9 mouse cellular contexts compared by ENCODE assay signal in the genomic region with DNA sequence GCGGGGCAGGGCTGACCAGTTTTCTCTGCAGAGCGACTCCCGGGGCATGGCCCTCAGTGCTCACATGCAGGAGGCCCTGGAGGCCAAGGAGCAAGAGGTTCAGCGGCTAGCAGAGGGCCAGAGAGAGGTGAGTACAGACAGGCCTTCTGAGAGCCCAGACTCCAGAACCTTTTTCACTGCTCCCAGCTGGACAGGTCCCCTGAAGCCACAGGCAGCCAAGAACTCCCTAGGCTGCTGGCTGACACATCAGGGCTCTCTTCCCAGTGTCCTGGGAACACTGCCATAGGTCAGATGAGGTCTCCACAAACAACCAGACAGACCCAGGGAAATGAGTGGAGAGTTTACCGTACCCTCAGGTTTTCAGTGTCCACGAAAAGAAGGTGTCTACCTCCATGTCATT. TPM values are rescaled to one million over a fixed set of nuclear protein-coding genes. Genes with fewer than 3 reads are reported as not detected.
DNase-seq lines count a peak whose midpoint lies in the region; ATAC-seq and TF ChIP-seq lines count a peak whose summit lies in the region.
"Had no signal": no experiment of that assay in that cellular context is flagged by ENCODE, and none has a peak within 500 bp of the region (broad histone marks: within the 10 kb centered on the region; RNA-seq: fewer than 3 reads in every experiment).

No protein-coding gene starts in this region.

- WGBS in hindbrain, postnatal 0 days, result 49% methylated on average over 6 of the region's 6 CpGs
- 67% methylated on average over 6 of the region's 6 CpGs for WGBS in hindbrain, embryonic 11.5 days
- 66% methylated on average over 6 of the region's 6 CpGs for WGBS in intestine, embryonic 15.5 days

- H3K27ac ChIP-seq in hindbrain, postnatal 0 days, result no peak overlapping the region
- no peak overlapping the region for H3K27ac ChIP-seq in hindbrain, embryonic 11.5 days (ENCODE audit: low read depth, low read length)
- no peak overlapping the region for H3K27ac ChIP-seq in intestine, embryonic 15.5 days
- H3K27ac ChIP-seq: neural tube, embryonic 12.5 days had no signal

- no peak for ATAC-seq in hindbrain, postnatal 0 days
- no peak for ATAC-seq in hindbrain, embryonic 11.5 days (ENCODE audit: low FRiP score)
- ATAC-seq in megakaryocyte, adult 5-6 weeks (ENCODE audit: poor library complexity, severe bottlenecking), result no peak
- ATAC-seq in intestine, embryonic 15.5 days, result no peak

- no peak overlapping the region for H3K4me3 ChIP-seq in hindbrain, postnatal 0 days (ENCODE audit: low read length)
- H3K4me3 ChIP-seq in hindbrain, embryonic 11.5 days (ENCODE audit: low read depth, low read length), result no peak overlapping the region
- H3K4me3 ChIP-seq in intestine, embryonic 15.5 days (replicated peaks), result no peak overlapping the region
- H3K4me3 ChIP-seq: neural tube, embryonic 12.5 days had no signal

- TF ChIP-seq CTCF in hindbrain, postnatal 0 days (IDR thresholded peaks at IDR 0.05; ENCODE audit: low read depth), result no peak

- H3K9ac ChIP-seq in hindbrain, postnatal 0 days (replicated peaks; ENCODE audit: low read length), result no peak overlapping the region
- H3K9ac ChIP-seq in hindbrain, embryonic 11.5 days (ENCODE audit: low read depth, low read length), result no peak overlapping the region
- H3K9ac ChIP-seq in intestine, embryonic 15.5 days, result no peak overlapping the region
- H3K9ac ChIP-seq: neural tube, embryonic 12.5 days had no signal

- peak; percentile 51 for DNase-seq in hindbrain, postnatal 0 days (ENCODE audit: low spot score)
- DNase-seq in hindbrain, embryonic 11.5 days (ENCODE audit: low spot score), result no peak
- peak; percentile 35 to 48 for DNase-seq in adrenal gland, adult 18-20 months (ENCODE audit: low spot score in 2 of 2)
- peak; percentile 78 for DNase-seq in fibroblast of lung, adult 2 months (ENCODE audit: low read depth)
- DNase-seq in layer of hippocampus, postnatal 10 days (ENCODE audit: low spot score in 2 of 2), result peak; percentile 57 to 73
- peak; percentile 61 to 82 for DNase-seq in urinary bladder, postnatal 36 days (ENCODE audit: low spot score in 2 of 2)

- H3K36me3 ChIP-seq in hindbrain, postnatal 0 days (ENCODE audit: insufficient read depth, low read length), result no peaks in the 10 kb centered on the region
- no peaks in the 10 kb centered on the region for H3K36me3 ChIP-seq in hindbrain, embryonic 11.5 days (ENCODE audit: control insufficient read depth, insufficient read depth, low read length)
- no peaks in the 10 kb centered on the region for H3K36me3 ChIP-seq in intestine, embryonic 15.5 days
- H3K36me3 ChIP-seq: neural tube, embryonic 12.5 days had no signal

- no peaks in the 10 kb centered on the region for H3K9me3 ChIP-seq in hindbrain, postnatal 0 days (ENCODE audit: low read length)
- H3K9me3 ChIP-seq in hindbrain, embryonic 11.5 days (ENCODE audit: control insufficient read depth, low read length), result no peaks in the 10 kb centered on the region
- H3K9me3 ChIP-seq in intestine, embryonic 15.5 days, result no peaks in the 10 kb centered on the region
- H3K9me3 ChIP-seq: neural tube, embryonic 12.5 days had no signal

- no peak overlapping the region for H3K4me2 ChIP-seq in hindbrain, postnatal 0 days (ENCODE audit: low read depth, low read length)
- no peak overlapping the region for H3K4me2 ChIP-seq in hindbrain, embryonic 11.5 days (replicated peaks; ENCODE audit: low read depth, low read length)
- no peak overlapping the region for H3K4me2 ChIP-seq in intestine, embryonic 15.5 days (replicated peaks)
- H3K4me2 ChIP-seq: neural tube, embryonic 12.5 days had no signal

- H3K27me3 ChIP-seq in hindbrain, postnatal 0 days (ENCODE audit: insufficient read depth, low read length), result no peaks in the 10 kb centered on the region
- no peaks in the 10 kb centered on the region for H3K27me3 ChIP-seq in hindbrain, embryonic 11.5 days (ENCODE audit: control insufficient read depth, insufficient read depth, low read length)
- no peaks in the 10 kb centered on the region for H3K27me3 ChIP-seq in intestine, embryonic 15.5 days (replicated peaks)
- H3K27me3 ChIP-seq: neural tube, embryonic 12.5 days had no signal

- no peaks in the 10 kb centered on the region for H3K4me1 ChIP-seq in hindbrain, postnatal 0 days (ENCODE audit: insufficient read depth, low read length)
- H3K4me1 ChIP-seq in hindbrain, embryonic 11.5 days (replicated peaks; ENCODE audit: control insufficient read depth, insufficient read depth, low read length), result no peaks in the 10 kb centered on the region
- H3K4me1 ChIP-seq in intestine, embryonic 15.5 days (replicated peaks), result 0 out of 2 replicates have a peak, but pooled peaks cover 4% of the 10 kb centered on the region
- H3K4me1 ChIP-seq: neural tube, embryonic 12.5 days had no signal

RNA-seq across cellular contexts. Expression of a gene that starts 22.3 kb away (rescaled TPM):
- 1.2 TPM in 2 replicates for total RNA-seq in hindbrain, postnatal 0 days (2014; rRNA removed)
- polyA plus RNA-seq in hindbrain, postnatal 0 days (2015; fragmentation: Nextera tagmentation; extraction: Ambion mirVana), result 0.05 and 0.20 TPM in 2 replicates
- 0.45 TPM in 1 of 2 replicates, not detected in the other for polyA plus RNA-seq in hindbrain, embryonic 11.5 days (2014; fragmentation: Nextera tagmentation; extraction: Ambion mirVana)
- under 1 TPM; 0.20 to 0.54 TPM for total RNA-seq in adrenal gland, adult 18-20 months (2021)
- total RNA-seq in layer of hippocampus, postnatal 10 days (2021), result under 1 TPM; 0.13 to 0.59 TPM
- 52.2 and 62.4 TPM in 2 replicates for total RNA-seq in megakaryocyte, adult 5-6 weeks (2015)
- 104 and 105 TPM in 2 replicates for total RNA-seq in megakaryocyte, adult 5-6 weeks (2017)
- 0.53 and 0.61 TPM in 2 replicates for polyA plus RNA-seq in intestine, embryonic 15.5 days (2015; fragmentation: Nextera tagmentation; extraction: Ambion mirVana)

RNA-seq across cellular contexts. Expression of a gene that starts 45.5 kb away (rescaled TPM):
- 48.9 and 50.0 TPM in 2 replicates for total RNA-seq in hindbrain, postnatal 0 days (2014; rRNA removed)
- polyA plus RNA-seq in hindbrain, postnatal 0 days (2015; fragmentation: Nextera tagmentation; extraction: Ambion mirVana), result 242 and 257 TPM in 2 replicates
- polyA plus RNA-seq in hindbrain, embryonic 11.5 days (2014; fragmentation: Nextera tagmentation; extraction: Ambion mirVana), result 33.4 and 36.8 TPM in 2 replicates
- total RNA-seq in adrenal gland, adult 18-20 months (2021), result 100 to 1,000 TPM; 100 to 128 TPM
- 10 to 100 TPM; 23.6 to 29.4 TPM for total RNA-seq in layer of hippocampus, postnatal 10 days (2021)
- 19.9 and 22.6 TPM in 2 replicates for total RNA-seq in megakaryocyte, adult 5-6 weeks (2015)
- 3.7 and 5.8 TPM in 2 replicates for total RNA-seq in megakaryocyte, adult 5-6 weeks (2017)
- polyA plus RNA-seq in intestine, embryonic 15.5 days (2015; fragmentation: Nextera tagmentation; extraction: Ambion mirVana), result 92.2 and 98.3 TPM in 2 replicates

Comparison
In these comparisons a context has a peak if more than half of its experiments do, and no peak if none do; other contexts are left out.
1. RNA of a gene that starts 22.3 kb away (total RNA-seq): 52.2 to 105 TPM in megakaryocyte, adult 5-6 weeks; 1.2 TPM in hindbrain, postnatal 0 days, 0.13 to 0.59 TPM in layer of hippocampus, postnatal 10 days and 0.20 to 0.54 TPM in adrenal gland, adult 18-20 months; every median in the first group is over 10 times any median in the second.